Mouse (Mus musculus) lung, postnatal 10 days (tissue): Measurements from ENCODE around the gene Ngf.

Experiments
- DNase-seq: peaks from one replicate; pipeline ENCODE4 v3.0.0; 2021

The Ngf gene

DNA sequence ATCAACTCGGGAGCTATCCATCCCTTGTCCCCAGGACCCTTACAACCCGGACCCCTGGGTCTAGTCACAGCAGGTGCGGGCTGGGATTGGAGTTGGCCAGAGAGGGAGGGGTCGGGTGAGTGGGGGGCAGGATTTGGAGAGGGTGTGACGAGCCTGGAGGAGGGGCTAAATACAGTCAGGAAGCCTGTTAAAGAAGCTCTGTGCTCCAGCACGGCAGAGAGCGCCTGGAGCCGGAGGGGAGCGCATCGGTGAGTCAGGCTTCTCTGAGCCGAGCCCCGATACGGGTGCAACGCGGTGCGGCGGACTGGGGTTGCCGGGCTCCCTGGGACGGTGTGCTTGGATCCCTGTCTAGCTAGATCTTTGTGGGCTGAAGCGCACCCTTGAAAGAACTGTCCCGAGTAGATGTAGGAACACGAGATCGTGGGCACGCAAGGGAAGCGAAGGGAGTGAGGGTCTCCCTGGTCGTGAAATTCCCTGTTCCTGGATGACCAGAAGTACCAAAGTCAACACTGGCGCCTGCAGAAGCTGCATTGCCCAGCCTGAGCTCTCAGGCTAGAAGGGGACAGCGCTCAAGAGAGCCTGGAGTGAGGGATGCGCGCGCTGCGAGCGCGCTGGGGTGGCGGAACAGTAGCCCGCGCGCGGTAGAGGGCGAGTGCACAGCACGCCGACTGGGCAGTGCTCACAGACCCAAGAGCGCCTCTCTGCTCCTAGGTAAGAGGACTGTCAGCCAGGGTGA, at the start of gene Ngf:
Ngf (plus strand) TSS at position 207 of the 736 bp plus-strand sequence.
- no peak for DNase-seq

DNA sequence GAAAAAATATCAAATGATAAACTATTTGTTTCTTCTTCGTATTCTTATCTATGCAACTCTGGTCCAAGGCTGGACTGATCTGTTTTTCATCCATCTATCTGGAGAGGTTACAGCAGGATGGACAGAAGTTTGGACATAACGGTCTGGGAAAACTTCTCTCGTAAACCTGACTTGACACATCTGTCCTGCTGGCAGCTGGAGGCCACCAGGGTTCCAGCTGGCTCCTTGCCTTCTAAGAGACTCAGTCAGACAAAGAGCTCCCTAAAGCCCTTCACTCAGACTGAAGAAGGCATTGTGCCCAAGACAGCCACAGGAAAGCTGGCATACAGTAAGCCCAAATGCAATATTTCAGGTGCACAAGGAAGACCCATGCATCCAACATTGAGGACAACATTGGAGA, 24.2 kb upstream of the Ngf start:
- DNase-seq = peak; percentile 60

DNA sequence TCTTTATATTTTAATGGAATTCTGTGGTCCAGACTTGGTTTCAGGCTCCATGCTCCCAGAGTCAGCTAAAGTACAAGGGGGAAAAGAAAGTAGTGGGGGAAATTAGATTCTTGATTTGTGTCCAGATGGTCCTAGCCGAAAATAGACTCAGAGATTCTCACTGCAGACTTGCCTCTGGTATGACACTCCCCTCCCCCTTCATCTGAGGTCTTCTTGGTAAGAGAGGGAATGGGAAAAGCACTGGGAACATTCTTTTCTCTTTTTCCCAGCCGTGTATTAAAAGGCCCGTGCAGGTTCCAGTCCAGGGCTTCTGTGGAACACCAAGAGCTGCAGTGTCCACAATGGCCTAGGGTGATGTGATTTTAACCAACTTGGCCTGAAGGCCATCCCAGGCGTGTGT, 23.0 kb upstream of the Ngf start:
- DNase-seq = peak; percentile 37

DNA sequence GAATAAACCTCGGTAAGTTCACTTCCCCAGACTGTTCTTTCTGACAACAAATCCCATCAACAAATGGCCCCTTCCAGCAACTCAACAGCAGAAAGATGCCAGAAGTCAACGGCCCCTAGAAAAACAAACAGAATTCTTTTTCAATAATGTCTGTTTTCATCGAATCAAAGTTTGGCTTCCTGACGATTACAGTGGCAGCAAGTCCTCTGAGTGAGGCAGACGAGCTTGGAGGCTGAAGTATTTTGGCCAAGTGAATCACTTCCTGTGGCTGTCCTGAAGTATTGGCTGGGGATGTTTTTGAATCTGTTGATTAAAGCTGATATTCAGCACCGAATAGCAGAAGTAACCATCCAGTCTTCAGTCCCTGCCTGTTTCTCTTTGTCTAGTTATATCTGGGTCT, 15.2 kb upstream of the Ngf start:
- no peak for DNase-seq

DNA sequence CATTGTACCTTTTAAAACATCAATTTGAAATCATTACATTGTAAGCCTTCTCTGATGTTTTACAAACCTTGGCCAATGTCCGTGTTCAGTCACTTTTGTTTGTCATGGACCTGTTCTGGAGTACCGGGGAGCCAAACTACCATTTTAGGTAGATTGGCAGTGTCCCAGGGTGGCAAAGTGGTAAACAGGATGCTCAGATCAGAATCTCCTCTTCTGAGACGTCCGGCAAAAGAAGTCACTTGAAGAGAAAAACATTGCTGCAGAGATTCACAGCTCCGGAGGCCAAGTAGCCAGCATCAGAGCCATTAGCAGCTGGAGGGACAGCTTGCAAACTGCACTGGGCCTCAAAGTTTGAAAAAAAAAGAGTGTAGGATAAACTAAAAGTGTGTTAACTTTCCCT, 9.2 kb upstream of the Ngf start:
- no peak for DNase-seq

DNA sequence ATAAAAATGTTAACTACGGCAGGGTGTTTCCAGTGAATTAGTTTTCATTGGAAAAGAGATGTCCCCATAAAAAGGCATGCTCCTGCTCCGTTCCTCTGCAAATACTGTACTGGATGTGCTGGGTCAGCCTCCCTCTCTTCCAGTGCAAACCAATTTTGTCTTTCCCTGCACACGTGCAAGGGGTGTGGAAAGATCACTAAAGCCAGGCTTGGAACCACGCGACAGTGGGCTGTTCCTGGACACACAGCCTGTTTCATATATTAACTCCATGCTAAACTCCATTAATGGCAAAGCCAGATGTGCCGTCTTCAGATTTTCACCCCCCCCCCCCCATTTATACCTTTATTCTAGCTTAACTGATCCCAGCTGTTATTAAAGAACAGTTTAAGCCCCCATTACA, 8.7 kb upstream of the Ngf start:
- no peak for DNase-seq

DNA sequence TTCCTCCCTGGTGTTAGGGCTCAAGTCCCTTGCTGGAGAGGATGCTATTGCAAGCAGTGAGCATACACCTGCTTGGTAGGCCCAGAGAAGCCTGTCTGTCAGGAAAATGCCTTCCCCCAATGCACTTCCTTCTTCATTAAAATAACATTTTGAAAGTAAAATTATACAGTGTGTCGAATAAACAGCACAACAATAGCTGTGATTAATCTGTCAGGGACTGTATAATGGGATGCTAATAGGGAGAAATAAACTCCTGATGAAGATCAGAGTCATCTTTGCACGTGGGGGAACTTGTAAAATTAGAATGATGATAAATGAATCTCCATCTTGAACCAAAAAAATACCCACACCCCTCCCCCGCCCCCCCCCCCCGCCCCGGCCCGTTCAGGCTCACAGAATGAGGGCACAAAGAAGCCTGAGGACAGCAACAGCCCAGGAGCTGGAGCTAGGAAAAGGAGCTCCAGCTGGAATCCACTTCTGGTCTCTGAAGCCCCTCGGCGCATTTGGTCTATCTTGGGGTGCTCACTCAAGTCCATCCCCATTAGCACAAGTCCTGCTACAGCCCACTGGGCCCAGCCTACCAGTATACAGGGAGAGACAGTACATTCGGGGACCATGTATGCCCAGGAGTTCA, 6.9 kb upstream of the Ngf start:
- DNase-seq = peak; percentile 1

DNA sequence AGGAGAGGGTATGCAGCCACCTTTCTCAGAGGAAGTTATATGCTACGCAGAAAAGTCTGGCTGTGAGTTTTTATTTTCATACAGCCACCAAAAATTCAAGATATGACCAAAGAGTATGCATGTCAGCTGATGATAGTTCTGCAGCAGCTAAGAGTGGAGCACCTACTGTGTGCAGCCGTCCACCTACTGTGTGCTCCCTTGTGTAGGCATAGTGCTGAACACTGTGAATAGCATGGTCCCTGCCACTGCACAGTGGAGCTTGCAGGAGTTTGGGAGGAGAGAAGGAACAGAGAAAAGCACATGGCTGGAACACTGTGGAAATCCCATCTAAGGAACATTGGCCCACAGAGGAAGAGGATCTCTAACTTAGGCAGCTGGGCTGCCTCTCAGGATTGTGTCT, 6.4 kb upstream of the Ngf start:
- peak; percentile 0 for DNase-seq

DNA sequence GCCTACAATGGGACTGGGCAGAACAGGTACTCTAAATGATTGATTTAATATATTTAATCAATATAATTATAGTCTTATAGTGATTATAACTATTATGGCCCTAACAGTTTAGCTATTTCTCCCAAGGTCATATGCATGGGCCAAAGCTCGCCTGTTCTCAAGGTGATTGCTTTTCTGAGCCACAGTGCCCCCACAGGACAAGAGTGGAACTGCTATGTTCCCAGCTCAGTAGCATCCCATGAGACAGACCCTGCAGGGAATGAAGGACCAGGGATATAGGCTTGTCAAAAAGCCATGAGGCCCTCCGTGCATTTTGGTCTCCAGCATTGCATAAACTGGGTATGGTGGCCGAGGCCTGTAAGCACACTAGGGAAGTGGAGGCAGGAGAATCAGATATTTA, 3.1 kb upstream of the Ngf start:
- peak; percentile 71 for DNase-seq

DNA sequence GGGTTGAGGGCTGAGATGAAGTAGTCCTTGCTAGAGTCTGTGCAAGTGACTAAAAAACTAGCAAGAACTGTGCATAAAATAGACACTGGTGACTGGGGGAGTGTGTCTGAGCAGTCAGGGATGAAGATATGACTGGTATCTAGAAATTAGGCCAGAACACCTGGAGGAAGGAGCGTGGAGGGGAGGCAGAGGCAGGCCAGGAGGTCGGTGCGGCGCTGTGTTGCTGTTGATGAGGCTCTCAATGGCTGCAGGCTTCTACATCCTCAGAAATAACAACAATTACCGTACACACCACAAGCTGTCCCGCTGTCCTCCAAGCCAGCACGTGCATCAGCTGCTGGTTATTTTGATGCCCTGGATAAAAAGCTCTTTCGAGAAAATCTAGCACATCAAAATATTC, 2.6 kb upstream of the Ngf start:
- DNase-seq = no peak

DNA sequence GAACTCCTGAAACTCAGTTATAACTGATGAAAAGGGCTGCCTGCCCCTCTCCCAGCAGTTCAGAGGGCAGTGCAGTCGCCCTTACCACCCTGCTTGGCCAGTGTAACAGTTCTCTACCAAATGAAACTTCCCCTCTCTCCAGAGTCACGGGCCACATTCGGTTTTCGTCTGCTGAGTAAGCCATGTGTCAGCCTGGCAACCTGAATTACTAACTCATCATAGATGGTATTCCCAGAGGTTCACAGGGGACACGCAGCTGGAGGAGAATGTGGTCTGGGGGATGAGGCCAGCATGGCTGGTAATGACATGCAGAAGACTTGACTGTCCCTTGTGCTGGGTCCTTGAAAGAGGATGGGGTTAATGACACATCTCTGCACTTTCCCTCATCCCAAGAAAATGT, 1.5 kb downstream of the Ngf start:
- DNase-seq = no peak

DNA sequence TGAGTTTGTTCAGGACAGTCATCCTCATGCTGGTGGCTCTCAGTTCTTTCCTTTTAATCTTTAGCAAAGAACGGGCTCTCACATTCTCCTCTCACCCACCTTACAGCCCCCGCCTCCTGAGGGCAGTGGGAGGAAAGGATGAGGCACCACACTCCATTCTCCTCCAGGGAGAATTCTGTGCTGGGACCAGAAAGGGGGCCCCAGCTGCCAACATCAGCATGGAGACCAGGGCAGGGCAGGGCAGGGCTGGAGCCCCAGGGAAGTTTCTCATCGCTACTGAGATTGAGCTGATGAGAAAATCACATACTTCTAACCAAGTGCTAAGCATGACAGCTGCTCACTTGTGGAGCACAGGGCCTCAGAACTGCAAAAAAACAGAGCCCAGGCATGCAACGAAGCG, 2.1 kb downstream of the Ngf start:
- no peak for DNase-seq

DNA sequence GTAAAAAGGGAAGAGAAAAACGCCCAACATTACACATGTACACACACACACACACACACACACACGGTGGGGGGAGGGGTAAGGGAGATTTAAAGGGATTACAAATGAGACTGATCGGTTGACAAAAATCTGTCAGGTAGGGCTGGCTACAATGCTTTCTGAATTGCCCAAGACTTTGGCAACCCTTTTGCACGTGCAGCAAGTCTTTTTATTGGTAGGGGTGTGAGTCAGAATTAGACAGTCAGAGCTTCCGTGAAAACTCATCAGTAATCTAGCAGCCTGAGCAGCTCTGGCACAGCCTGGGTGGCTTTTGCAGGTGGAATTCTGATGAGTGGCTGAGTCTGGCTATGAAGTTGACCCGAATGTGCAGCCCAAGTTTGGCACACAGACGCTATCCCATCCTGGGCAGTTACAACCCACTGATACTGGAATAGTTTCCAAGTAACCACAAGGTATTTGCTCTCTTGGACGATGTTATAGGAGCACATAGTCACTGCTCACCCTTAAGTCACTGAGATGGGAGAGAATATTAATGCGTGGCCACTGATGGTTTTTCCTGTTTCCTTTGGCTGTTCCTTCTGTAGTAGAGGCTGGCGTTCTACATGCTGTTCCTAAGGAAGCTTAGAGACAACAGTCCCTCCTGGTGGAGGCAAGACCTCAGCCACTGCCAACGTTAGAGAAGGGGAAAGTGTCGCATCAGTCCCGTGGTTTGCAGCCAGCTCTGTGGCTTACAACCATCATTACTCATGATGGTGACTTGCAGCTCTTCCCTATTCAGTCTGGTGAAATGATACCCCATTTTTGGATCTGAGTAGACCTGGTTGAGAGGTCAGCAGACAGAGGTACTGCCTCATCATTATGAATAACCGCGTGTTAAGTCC, 4.8 kb downstream of the Ngf start:
- no peak for DNase-seq

DNA sequence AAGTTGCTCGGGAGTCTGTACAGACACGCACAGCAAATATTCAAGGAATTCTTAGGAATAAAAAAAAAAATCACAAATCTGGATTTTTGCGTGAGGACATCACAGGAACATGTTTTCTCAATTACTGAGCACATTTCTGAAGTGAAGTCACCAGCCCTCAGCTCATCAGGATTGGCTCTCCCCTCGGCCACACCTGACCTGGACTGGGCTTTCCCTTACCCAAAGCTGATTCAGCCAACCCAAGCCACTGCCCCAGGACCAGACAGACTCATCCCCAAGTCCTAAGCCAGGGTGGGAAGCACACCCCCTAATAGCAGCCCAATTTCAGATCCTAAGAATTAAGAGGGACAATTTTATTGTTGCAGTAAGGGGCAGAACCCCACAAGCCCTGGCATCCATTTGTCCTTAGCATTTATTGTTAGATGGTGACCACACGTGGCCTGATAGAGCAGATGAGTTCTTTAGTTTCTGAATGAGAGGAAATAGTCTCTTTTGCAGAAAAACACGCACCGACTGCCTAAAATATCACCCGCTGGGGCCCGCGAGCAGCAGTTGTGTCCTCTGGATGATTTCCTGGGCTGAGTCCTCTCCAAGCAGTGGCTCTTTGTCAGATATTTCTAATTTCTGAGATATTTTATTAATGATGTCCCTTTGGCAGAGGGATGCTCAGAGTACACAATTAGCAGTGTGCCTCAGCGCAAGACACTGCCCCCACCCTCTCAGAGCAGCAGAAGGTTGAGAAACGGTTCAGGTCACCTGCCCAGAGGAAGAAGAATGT, 8.4 kb downstream of the Ngf start:
- no peak for DNase-seq

DNA sequence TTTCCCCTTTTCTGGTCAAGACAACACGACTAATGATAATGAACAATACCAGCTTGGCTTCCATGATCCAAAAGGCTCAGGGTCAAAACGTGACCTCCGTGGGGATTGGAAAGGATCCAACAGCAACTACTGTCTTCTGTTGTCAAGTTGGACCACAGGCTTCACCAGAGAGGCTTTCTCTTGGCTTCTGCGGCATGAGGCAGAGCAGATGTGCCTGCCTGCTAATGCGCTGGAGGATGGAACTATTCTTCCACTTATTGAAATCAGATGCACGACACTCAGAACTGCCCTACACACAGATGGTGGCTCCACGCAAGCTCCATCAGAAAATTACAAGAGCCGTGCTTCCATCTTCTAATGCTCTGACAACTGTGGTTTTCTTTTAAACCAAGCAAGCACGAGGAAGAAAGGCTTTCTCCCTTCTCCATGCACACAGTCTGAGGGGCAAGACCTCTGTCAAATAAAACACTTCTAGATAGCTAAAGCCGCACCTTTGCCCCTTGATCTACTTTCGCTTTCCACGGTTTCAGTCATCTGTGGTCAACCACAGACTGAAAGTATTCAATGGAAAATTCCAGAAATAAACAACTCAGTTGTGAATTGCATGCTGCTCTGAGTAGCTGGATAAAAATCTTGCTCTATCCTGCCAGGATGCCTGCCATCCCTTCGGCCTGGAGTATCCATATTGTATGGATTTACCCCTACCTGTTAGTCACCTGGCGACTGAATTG, 20.8 kb downstream of the Ngf start:
- peak; percentile 19 for DNase-seq

DNA sequence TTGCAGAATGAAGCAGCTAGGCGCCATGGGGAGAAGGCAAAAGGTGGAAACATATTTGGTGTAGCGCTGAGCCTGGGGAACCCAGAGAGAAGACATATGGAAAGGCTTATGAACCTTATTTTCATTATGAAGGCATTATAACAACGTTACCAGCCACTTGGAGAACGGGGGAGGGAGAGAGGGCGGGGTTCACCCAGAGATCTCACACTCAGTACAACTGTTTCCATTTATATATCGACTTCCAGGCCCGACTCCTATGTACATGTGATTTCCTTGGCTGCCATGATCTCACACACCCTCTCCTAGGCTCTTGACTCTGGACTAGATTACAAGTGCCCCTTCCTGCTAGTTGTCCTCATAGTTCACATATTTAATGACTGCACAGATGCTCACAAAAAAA, 28.4 kb downstream of the Ngf start:
- no peak for DNase-seq

DNA sequence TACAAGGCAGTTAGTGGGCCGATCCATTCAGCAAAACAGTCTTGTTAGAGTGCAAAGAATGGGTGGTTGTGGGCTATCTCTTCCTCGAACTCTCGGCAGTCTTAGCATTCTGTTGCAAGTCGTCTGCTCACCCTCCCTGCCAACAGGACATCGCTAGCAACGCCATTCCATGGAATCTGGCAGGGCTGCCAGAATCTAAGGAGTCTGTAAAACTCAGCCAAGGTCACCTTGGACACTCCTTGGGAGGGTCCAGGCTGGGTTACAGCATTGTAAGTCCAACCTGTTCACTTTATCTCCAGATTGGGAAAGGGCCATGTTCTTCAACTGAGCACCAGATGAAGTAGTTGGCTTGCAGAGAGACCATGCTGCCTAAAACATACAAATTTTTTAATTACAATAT, 29.2 kb downstream of the Ngf start:
- DNase-seq = no peak

DNA sequence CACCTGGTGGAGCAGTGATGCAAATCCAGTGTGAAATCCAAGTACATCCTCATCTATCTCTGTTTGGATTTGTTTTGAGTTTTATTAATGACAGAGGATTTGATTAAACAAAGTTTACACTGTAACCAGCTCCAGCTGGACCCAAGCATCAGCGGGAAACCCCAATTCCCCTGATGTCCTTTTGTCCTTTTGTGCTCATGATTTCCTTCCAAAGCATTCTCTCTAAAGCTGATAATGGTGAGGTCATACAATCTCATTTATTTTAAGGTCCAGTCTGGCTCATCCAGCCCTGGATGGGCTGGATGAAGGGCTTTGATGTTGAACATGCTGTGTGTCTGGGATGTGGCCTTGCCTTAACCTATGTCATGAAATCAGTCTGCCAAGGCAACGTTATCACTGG, 30.3 kb downstream of the Ngf start:
- DNase-seq = no peak

DNA sequence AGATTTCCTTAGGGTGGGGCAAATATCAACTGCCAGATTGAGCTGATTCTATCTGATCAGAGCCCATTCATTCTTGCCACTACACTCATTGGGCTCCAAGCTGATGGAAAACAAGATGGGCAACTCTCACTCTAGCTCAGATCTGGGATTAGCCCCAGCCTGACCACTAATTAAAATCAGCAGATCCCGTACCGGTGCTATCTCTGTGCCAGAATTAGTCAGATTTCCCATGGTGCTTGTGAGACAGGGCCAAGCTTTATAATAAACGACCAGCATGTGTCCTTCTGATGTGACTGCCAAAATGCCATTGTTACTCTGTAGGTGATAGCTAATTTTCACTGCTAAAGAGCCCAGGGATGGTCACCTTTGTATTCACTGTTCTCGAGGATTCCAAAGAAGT, 31.5 kb downstream of the Ngf start:
- no peak for DNase-seq

DNA sequence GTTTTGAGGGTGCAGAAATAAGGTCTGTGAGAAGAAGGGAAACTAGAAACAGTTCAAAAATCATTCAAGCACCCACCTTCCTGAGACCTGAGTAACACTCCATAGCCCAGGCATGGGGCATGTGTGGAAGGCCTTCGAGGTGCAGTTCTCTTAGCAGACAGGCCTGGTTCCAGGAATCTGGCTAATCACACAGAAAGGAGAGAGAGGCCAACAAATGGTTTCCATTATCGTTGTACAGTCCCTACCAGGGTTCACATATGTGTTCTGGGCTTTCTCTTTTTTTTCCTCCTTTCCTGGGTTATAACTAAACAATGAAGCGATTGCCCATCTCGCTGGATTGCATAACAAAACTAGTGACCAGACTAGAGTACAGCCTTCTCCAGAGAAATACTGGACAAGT, 35.4 kb downstream of the Ngf start:
- no peak for DNase-seq

DNA sequence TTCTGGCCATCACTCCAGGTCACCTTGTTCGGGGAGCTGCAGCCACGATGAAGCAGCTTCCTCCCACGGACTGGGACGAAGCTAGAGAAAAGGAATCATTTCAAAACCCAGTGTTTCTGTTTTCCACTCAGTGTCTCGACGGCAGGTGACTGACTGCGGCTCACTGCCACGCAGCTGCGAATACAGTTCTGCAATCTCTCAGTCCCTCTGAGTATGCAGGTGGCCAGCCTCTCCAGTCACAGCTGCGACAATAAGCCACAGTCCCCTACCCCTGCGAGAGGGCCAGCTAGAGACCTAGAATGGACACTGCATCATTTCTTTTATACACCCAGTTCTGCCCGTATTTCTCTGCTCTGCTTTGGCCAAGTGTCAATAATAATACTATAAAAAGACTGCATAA, 36.3 kb downstream of the Ngf start:
- DNase-seq = no peak

DNA sequence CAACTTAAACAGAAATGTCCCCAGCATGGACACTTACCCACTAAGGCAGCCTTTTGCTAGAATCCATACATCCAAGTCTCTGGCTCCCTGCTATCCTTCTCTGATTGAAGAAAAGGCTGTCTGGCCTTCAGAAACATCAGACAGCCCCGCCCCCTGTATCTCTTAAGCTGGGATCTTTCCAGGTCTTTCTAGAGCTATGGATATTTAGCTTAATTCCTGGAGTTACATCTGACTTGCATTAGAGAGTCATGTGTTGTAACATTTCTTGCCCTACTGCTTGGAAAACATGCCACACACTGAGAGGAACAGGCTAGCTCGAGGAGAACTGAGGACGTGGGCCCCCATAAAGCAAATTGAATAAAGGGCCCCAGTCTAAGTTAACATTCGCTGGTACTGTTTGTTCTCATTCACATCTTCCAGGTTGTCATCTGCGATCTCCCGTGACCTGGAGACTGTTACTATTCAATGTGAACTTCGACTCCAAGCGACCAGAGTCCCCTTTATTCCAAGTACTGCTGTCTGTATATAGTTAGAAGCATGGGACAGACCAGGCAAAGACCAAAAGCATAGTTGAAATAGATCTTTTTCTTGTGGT, 38.0 kb downstream of the Ngf start:
- DNase-seq = no peak
